Mouse (Mus musculus): ENCODE measurements at regions not wholly inside any gene's neighbourhood (a gene's known extent, or its start where the extent isn't known, plus 50 kb on each side); places are given as distances from the start of the nearest gene placed in this dataset.

- no peak for TF ChIP-seq USF1 (IDR thresholded peaks at IDR 0.05; ENCODE audit: low read depth, low read length)
- no peak for TF ChIP-seq CTCF (IDR thresholded peaks at IDR 0.05 in 2 of 3, conservative IDR thresholded peaks at IDR 0.05 in 1 of 3; ENCODE audit: control insufficient read depth in 1 of 3, insufficient read depth in 1 of 3, low read depth in 2 of 3, low read length in 3 of 3, poor library complexity in 1 of 3, severe bottlenecking in 1 of 3)
- no peak for TF ChIP-seq MAX (IDR thresholded peaks at IDR 0.05; ENCODE audit: low read length)
- TF ChIP-seq SIN3A (IDR thresholded peaks at IDR 0.05; ENCODE audit: low read length): no peak
- no peak for TF ChIP-seq POLR2A (IDR thresholded peaks at IDR 0.05; ENCODE audit: control insufficient read depth in 1 of 2, insufficient read depth in 1 of 2, low read depth in 1 of 2, low read length in 2 of 2, poor library complexity in 1 of 2)
- TF ChIP-seq ZC3H11A (IDR thresholded peaks at IDR 0.05; ENCODE audit: low read depth, low read length): no peak
- TF ChIP-seq ETS1 (IDR thresholded peaks at IDR 0.05; ENCODE audit: low read depth, low read length): no peak
- TF ChIP-seq NELFE (IDR thresholded peaks at IDR 0.05; ENCODE audit: low read depth, low read length): no peak
Observed at GRCm38 (mm10) chr3:37810763-37811162, 86.5 kb upstream of the Gm5148 start.
